Mouse (Mus musculus): Measurements from ENCODE around the gene Arhgap30. TPM values are rescaled to one million over a fixed set of nuclear protein-coding genes. Genes with fewer than 3 reads are reported as not detected.

Arhgap30 gene
- polyA plus RNA-seq, 1 experiment from 2014 or later = 0.53 TPM

- no peaks in the 10 kb centered on the region; the same call in 1 of the 2 replicates for H3K4me1 ChIP-seq (replicated peaks; ENCODE audit: control insufficient read depth, insufficient read depth, low read length)
- DNase-seq (ENCODE audit: low spot score) (no peak), ATAC-seq (replicated peaks; ENCODE audit: low FRiP score) (no peak)
- H3K9ac ChIP-seq (ENCODE audit: low read length) = no peak overlapping the region
- no peaks in the 10 kb centered on the region for H3K36me3 ChIP-seq (ENCODE audit: control insufficient read depth, insufficient read depth, low read length)
- H3K4me3 ChIP-seq (ENCODE audit: low read depth, low read length) = no peak overlapping the region
- H3K27me3 ChIP-seq (ENCODE audit: control insufficient read depth, insufficient read depth, low read length) = peaks cover 3% of the 10 kb centered on the region; the same call in 1 of the 2 replicates
- H3K4me2 ChIP-seq (ENCODE audit: low read depth, low read length, severe bottlenecking) = no peak overlapping the region
- H3K9me3 ChIP-seq (ENCODE audit: control insufficient read depth, low read length) = no peaks in the 10 kb centered on the region
- WGBS = 60% methylated on average over 9 of the region's 9 CpGs
- no peak overlapping the region for H3K27ac ChIP-seq (ENCODE audit: low read depth, low read length)
Observed at GRCm38 (mm10) chr1:171385171-171385570, 3.6 kb upstream of the Arhgap30 start.

GRCm38 (mm10) chr1:171387099-171387498 is 1.7 kb upstream of the Arhgap30 start:
- H3K4me1 ChIP-seq (replicated peaks; ENCODE audit: control insufficient read depth, insufficient read depth, low read length) = no peaks in the 10 kb centered on the region
- H3K4me2 ChIP-seq (ENCODE audit: low read depth, low read length, severe bottlenecking) = no peak overlapping the region
- no peak overlapping the region for H3K4me3 ChIP-seq (ENCODE audit: low read depth, low read length)
- H3K36me3 ChIP-seq (ENCODE audit: control insufficient read depth, insufficient read depth, low read length) = no peaks in the 10 kb centered on the region
- H3K9ac ChIP-seq (ENCODE audit: low read length) = no peak overlapping the region
- H3K27ac ChIP-seq (ENCODE audit: low read depth, low read length) = no peak overlapping the region
- H3K9me3 ChIP-seq (ENCODE audit: control insufficient read depth, low read length) = no peaks in the 10 kb centered on the region
- H3K27me3 ChIP-seq (ENCODE audit: control insufficient read depth, insufficient read depth, low read length) = no peaks in the 10 kb centered on the region
- no peak for ATAC-seq (replicated peaks; ENCODE audit: low FRiP score)
- 20% methylated on average over 6 of the region's 6 CpGs for WGBS
- no peak for DNase-seq (ENCODE audit: low spot score)

GRCm38 (mm10) chr1:171390101-171390500 is 1.3 kb downstream of the Arhgap30 start:
- ATAC-seq (replicated peaks; ENCODE audit: low FRiP score) = no peak
- Histone ChIP-seq H3K4me1 (replicated peaks; ENCODE audit: control insufficient read depth, insufficient read depth, low read length) (no peaks in the 10 kb centered on the region), H3K4me3 (ENCODE audit: low read depth, low read length) (no peak overlapping the region), H3K4me2 (ENCODE audit: low read depth, low read length, severe bottlenecking) (no peak overlapping the region), H3K9ac (ENCODE audit: low read length) (no peak overlapping the region), H3K36me3 (ENCODE audit: control insufficient read depth, insufficient read depth, low read length) (no peaks in the 10 kb centered on the region), H3K27me3 (ENCODE audit: control insufficient read depth, insufficient read depth, low read length) (no peaks in the 10 kb centered on the region), H3K27ac (ENCODE audit: low read depth, low read length) (no peak overlapping the region), H3K9me3 (ENCODE audit: control insufficient read depth, low read length) (no peaks in the 10 kb centered on the region)
- no peak for DNase-seq (ENCODE audit: low spot score)
- WGBS = 84% methylated on average over 4 of the region's 4 CpGs

- Histone ChIP-seq H3K9ac (ENCODE audit: low read length) (no peak overlapping the region), H3K36me3 (ENCODE audit: control insufficient read depth, insufficient read depth, low read length) (no peaks in the 10 kb centered on the region), H3K4me3 (ENCODE audit: low read depth, low read length) (no peak overlapping the region), H3K27me3 (ENCODE audit: control insufficient read depth, insufficient read depth, low read length) (no peaks in the 10 kb centered on the region), H3K4me2 (ENCODE audit: low read depth, low read length, severe bottlenecking) (no peak overlapping the region), H3K4me1 (replicated peaks; ENCODE audit: control insufficient read depth, insufficient read depth, low read length) (no peaks in the 10 kb centered on the region), H3K27ac (ENCODE audit: low read depth, low read length) (no peak overlapping the region), H3K9me3 (ENCODE audit: control insufficient read depth, low read length) (no peaks in the 10 kb centered on the region)
- DNase-seq (ENCODE audit: low spot score) = no peak
- ATAC-seq (replicated peaks; ENCODE audit: low FRiP score) = no peak
- 70% methylated on average over 4 of the region's 4 CpGs for WGBS
Observed at GRCm38 (mm10) chr1:171401821-171402220, 13.1 kb downstream of the Arhgap30 start.

GRCm38 (mm10) chr1:171402991-171403390 is 14.2 kb downstream of the Arhgap30 start:
- H3K4me2 ChIP-seq (ENCODE audit: low read depth, low read length, severe bottlenecking) = no peak overlapping the region
- 90% methylated on average over 9 of the region's 9 CpGs for WGBS
- H3K36me3 ChIP-seq (ENCODE audit: control insufficient read depth, insufficient read depth, low read length) = no peaks in the 10 kb centered on the region
- H3K4me3 ChIP-seq (ENCODE audit: low read depth, low read length) = no peak overlapping the region
- H3K9me3 ChIP-seq (ENCODE audit: control insufficient read depth, low read length) = no peaks in the 10 kb centered on the region
- no peak overlapping the region for H3K9ac ChIP-seq (ENCODE audit: low read length)
- DNase-seq (ENCODE audit: low spot score) = no peak
- no peak for ATAC-seq (replicated peaks; ENCODE audit: low FRiP score)
- no peaks in the 10 kb centered on the region for H3K27me3 ChIP-seq (ENCODE audit: control insufficient read depth, insufficient read depth, low read length)
- no peak overlapping the region for H3K27ac ChIP-seq (ENCODE audit: low read depth, low read length)
- H3K4me1 ChIP-seq (replicated peaks; ENCODE audit: control insufficient read depth, insufficient read depth, low read length) = no peaks in the 10 kb centered on the region

- H3K4me3 ChIP-seq (ENCODE audit: low read depth, low read length) = no peak overlapping the region
Observed at GRCm38 (mm10) chr1:171407263-171407662, 18.5 kb downstream of the Arhgap30 start.

GRCm38 (mm10) chr1:171410231-171410630 is 21.5 kb downstream of the Arhgap30 start:
- no peaks in the 10 kb centered on the region for H3K27me3 ChIP-seq (ENCODE audit: control insufficient read depth, insufficient read depth, low read length)
- H3K4me2 ChIP-seq (ENCODE audit: low read depth, low read length, severe bottlenecking) = no peak overlapping the region
- DNase-seq (ENCODE audit: low spot score) (no peak), ATAC-seq (replicated peaks; ENCODE audit: low FRiP score) (no peak)
- H3K4me3 ChIP-seq (ENCODE audit: low read depth, low read length) = no peak overlapping the region
- H3K9ac ChIP-seq (ENCODE audit: low read length) = no peak overlapping the region
- H3K36me3 ChIP-seq (ENCODE audit: control insufficient read depth, insufficient read depth, low read length) = peaks cover under 1% of the 10 kb centered on the region; the same call in 1 of the 2 replicates
- H3K4me1 ChIP-seq (replicated peaks; ENCODE audit: control insufficient read depth, insufficient read depth, low read length) = peaks cover 3% of the 10 kb centered on the region; the same call in 1 of the 2 replicates
- H3K9me3 ChIP-seq (ENCODE audit: control insufficient read depth, low read length) = no peaks in the 10 kb centered on the region
- H3K27ac ChIP-seq (ENCODE audit: low read depth, low read length) = no peak overlapping the region
- 89% methylated on average over 1 of the region's 1 CpGs for WGBS

More at GRCm38 (mm10) chr1:171407263-171407662, 18.5 kb downstream of the Arhgap30 start:
- H3K9me3 ChIP-seq (ENCODE audit: control insufficient read depth, low read length) = no peaks in the 10 kb centered on the region
- DNase-seq (ENCODE audit: low spot score) = no peak
- H3K4me2 ChIP-seq (ENCODE audit: low read depth, low read length, severe bottlenecking) = no peak overlapping the region
- no peak overlapping the region for H3K9ac ChIP-seq (ENCODE audit: low read length)
- ATAC-seq (replicated peaks; ENCODE audit: low FRiP score) = no peak
- no peaks in the 10 kb centered on the region for H3K36me3 ChIP-seq (ENCODE audit: control insufficient read depth, insufficient read depth, low read length)
- H3K27me3 ChIP-seq (ENCODE audit: control insufficient read depth, insufficient read depth, low read length) = no peaks in the 10 kb centered on the region
- H3K27ac ChIP-seq (ENCODE audit: low read depth, low read length) = no peak overlapping the region
- no peaks in the 10 kb centered on the region for H3K4me1 ChIP-seq (replicated peaks; ENCODE audit: control insufficient read depth, insufficient read depth, low read length)
- WGBS = 84% methylated on average over 5 of the region's 5 CpGs

DNA sequence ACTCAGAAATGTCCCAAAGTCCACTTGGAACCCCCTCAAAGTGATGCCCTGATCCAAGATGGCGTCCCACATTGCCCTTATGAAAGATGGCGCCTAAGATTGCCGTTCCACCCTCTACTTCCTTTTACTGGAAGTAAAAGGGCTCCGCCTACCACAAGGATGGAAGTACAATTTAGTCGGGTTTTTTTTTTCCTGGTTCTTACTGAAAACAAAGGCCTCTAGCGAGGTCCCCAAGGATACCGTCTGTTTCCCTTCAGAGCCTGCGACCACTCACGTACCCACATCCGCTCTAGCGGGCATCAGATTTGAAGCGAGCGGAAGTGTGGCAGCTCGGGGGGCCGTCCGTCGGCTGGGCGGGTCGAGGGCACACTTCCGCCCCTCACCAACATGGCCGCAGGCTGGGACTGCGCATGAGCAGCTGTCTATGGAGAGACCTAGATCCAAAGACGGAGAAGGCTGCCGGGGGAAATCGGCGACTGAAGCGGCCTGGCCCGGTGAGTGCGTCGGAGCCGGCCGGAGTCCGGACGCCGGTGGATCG is 22.3 kb downstream of the Arhgap30 start, which contains the start of gene Usf1:
Gene Usf1 (plus strand): TSS at position 367 of the 538 bp plus-strand sequence.
- peak within 1 kb of the TSS; percentile 98 for H3K9ac ChIP-seq (ENCODE audit: low read length)
- H3K9me3 ChIP-seq (ENCODE audit: control insufficient read depth, low read length) = no peaks in the 10 kb centered on the region
- peak within 1 kb of the TSS; percentile 84 for H3K27ac ChIP-seq (ENCODE audit: low read depth, low read length)
- peak within 1 kb of the TSS; percentile 49 for H3K4me2 ChIP-seq (ENCODE audit: low read depth, low read length, severe bottlenecking)
- H3K4me3 ChIP-seq (ENCODE audit: low read depth, low read length) = peak within 1 kb of the TSS; percentile 94
- WGBS = under 1% methylated on average over 36 of the region's 36 CpGs
- DNase-seq (ENCODE audit: low spot score) = peak; percentile 97
- peaks cover 9% of the 10 kb centered on the region; the same call in 1 of the 2 replicates for H3K36me3 ChIP-seq (ENCODE audit: control insufficient read depth, insufficient read depth, low read length)
- ATAC-seq (replicated peaks; ENCODE audit: low FRiP score) = peak; percentile 96
- H3K27me3 ChIP-seq (ENCODE audit: control insufficient read depth, insufficient read depth, low read length) = no peaks in the 10 kb centered on the region
- peaks cover 3% of the 10 kb centered on the region; the same call in 1 of the 2 replicates for H3K4me1 ChIP-seq (replicated peaks; ENCODE audit: control insufficient read depth, insufficient read depth, low read length)

- under 1% methylated on average over 38 of the region's 39 CpGs for WGBS
- Histone ChIP-seq H3K4me1 (replicated peaks; ENCODE audit: control insufficient read depth, insufficient read depth, low read length) (peaks cover 3% of the 10 kb centered on the region; the same call in 1 of the 2 replicates), H3K4me2 (ENCODE audit: low read depth, low read length, severe bottlenecking) (peak overlapping the region; percentile 49), H3K9me3 (ENCODE audit: control insufficient read depth, low read length) (no peaks in the 10 kb centered on the region), H3K36me3 (ENCODE audit: control insufficient read depth, insufficient read depth, low read length) (peaks cover 9% of the 10 kb centered on the region; the same call in 1 of the 2 replicates), H3K27me3 (ENCODE audit: control insufficient read depth, insufficient read depth, low read length) (no peaks in the 10 kb centered on the region), H3K27ac (ENCODE audit: low read depth, low read length) (peak overlapping the region; percentile 84), H3K9ac (ENCODE audit: low read length) (peak overlapping the region; percentile 98), H3K4me3 (ENCODE audit: low read depth, low read length) (peak overlapping the region; percentile 94)
- no peak for DNase-seq (ENCODE audit: low spot score)
- peak; percentile 79; the same call in 1 of the 2 replicates for ATAC-seq (replicated peaks; ENCODE audit: low FRiP score)
Observed at GRCm38 (mm10) chr1:171411492-171411941, 22.8 kb downstream of the Arhgap30 start.
